Mouse (Mus musculus) ES-E14 (cell line): ENCODE data around the gene Mras. TPM values are rescaled to one million over a fixed set of nuclear protein-coding genes. Genes with fewer than 3 reads are reported as not detected.

ENCODE experiments used
- DNase-seq: peaks from one replicate; pipeline ENCODE4 v3.0.0-alpha.2; 2013; ENCODE audit warnings: low read depth, low spot score
- H3K27ac ChIP-seq: 2 replicates; pipeline ENCODE4 v1.5.1; 2012; ENCODE audit warnings: low read depth, mild to moderate bottlenecking, low read length, moderate library complexity, mixed read lengths; ENCODE audit not compliant: poor library complexity, insufficient read depth, severe bottlenecking
- H3K36me3 ChIP-seq: 2 replicates; pipeline ENCODE4 v1.6.1; 2012; ENCODE audit warnings: mild to moderate bottlenecking, low read length, moderate library complexity, mixed read lengths; ENCODE audit not compliant: control insufficient read depth, poor library complexity, insufficient read depth, severe bottlenecking
- H3K4me1 ChIP-seq, 2 experiments: fragments of 150-350 bp in 1 of 2; sonication (generic) in 1 of 2; 2 replicates each; pipeline ENCODE4 v1.6.1; 2012; ENCODE audit warnings: low read length in 2 of 2, mild to moderate bottlenecking in 1 of 2, mixed read lengths in 1 of 2; ENCODE audit not compliant: control insufficient read depth in 2 of 2, insufficient read depth in 2 of 2, poor library complexity in 1 of 2
- H3K4me3 ChIP-seq, 2 experiments: fragments of 150-350 bp in 1 of 2; sonication (generic) in 1 of 2; 2 replicates each; pipeline ENCODE4 v1.5.1; 2012; ENCODE audit warnings: low read length in 2 of 2, low read depth in 1 of 2, mild to moderate bottlenecking in 1 of 2, mixed read lengths in 1 of 2; ENCODE audit not compliant: insufficient read depth in 1 of 2, poor library complexity in 1 of 2, severe bottlenecking in 1 of 2
- H3K9ac ChIP-seq: 2 replicates; pipeline ENCODE4 v1.6.1; 2012; ENCODE audit warnings: low read depth, mild to moderate bottlenecking, low read length, mixed read lengths; ENCODE audit not compliant: poor library complexity, insufficient read depth, severe bottlenecking
- H3K9me3 ChIP-seq: fragments of 150-350 bp; sonication (generic); 2 replicates; pipeline ENCODE4 v1.6.1; 2012; ENCODE audit warnings: low read depth, mild to moderate bottlenecking, low read length; ENCODE audit not compliant: control insufficient read depth, insufficient read depth
- CHD2 ChIP-seq: IDR thresholded peaks from 2 replicates; pipeline ENCODE4 v1.6.1; 2014; ENCODE audit warnings: mild to moderate bottlenecking, low read depth, low read length, inconsistent platforms
- HCFC1 ChIP-seq: IDR thresholded peaks from 2 replicates; pipeline ENCODE4 v1.6.1; 2012; ENCODE audit warnings: low read length, inconsistent platforms, borderline replicate concordance; ENCODE audit not compliant: insufficient read depth
- MAFK ChIP-seq: IDR thresholded peaks from 2 replicates; pipeline ENCODE4 v1.6.1; 2014; ENCODE audit warnings: mild to moderate bottlenecking, low read depth, low read length, inconsistent platforms; ENCODE audit not compliant: insufficient read depth
- ZC3H11A ChIP-seq: IDR thresholded peaks from 2 replicates; pipeline ENCODE4 v1.6.1; 2012; ENCODE audit warnings: low read depth, mild to moderate bottlenecking, inconsistent platforms, low read length, borderline replicate concordance
- ZNF384 ChIP-seq: IDR thresholded peaks from 2 replicates; pipeline ENCODE4 v1.6.1; 2012; ENCODE audit warnings: low read depth, low read length, inconsistent platforms
- in situ Hi-C, 2 experiments: fragments of 600-800 bp; cut with MboI; formaldehyde crosslinking; loops; one replicate each; pipeline ENCODE4 v1.15.1; 2025; ENCODE audit warnings: low sequenced_read_pairs in 2 of 2, inconsistent platforms in 1 of 2; ENCODE audit not compliant: unreplicated experiment in 2 of 2
- total RNA-seq: library from RNA; depleted of rRNA; stranded (reverse); fragments of 300-350 nt; gene quantifications from 2 replicates; pipeline ENCODE4 v1.2.3, GENCODE M21; 2012

The Mras gene
- total RNA-seq, 1 experiment, result 28.5 TPM

- Histone ChIP-seq H3K9ac (no peak overlapping the region), H3K27ac (no peak overlapping the region), H3K36me3 (no peaks in the 10 kb centered on the region), H3K9me3 (no peaks in the 10 kb centered on the region), H3K4me1 (peaks cover 0 to 5% of the 10 kb centered on the region in 2 experiments; a peak in 1 of 4 replicates), H3K4me3 (no peak overlapping the region)
- no peak for DNase-seq
- TF ChIP-seq HCFC1, result no peak
- no peak for TF ChIP-seq ZC3H11A
- TF ChIP-seq MAFK, result no peak
- TF ChIP-seq ZNF384, result no peak
- no peak for TF ChIP-seq CHD2
- in situ Hi-C loops, result no loop called here
Observed at GRCm38 (mm10) chr9:99355971-99356370, 81.2 kb downstream of the Mras start.

- TF ChIP-seq MAFK, result no peak
- no peak for TF ChIP-seq CHD2
- TF ChIP-seq ZC3H11A, result no peak
- TF ChIP-seq HCFC1, result no peak
- no peak for TF ChIP-seq ZNF384
Observed at GRCm38 (mm10) chr9:99354796-99355195, 82.4 kb downstream of the Mras start.

GRCm38 (mm10) chr9:99353390-99353789, 83.8 kb downstream of the Mras start:
- no peak for TF ChIP-seq ZC3H11A
- TF ChIP-seq HCFC1, result no peak
- no peak for TF ChIP-seq CHD2
- TF ChIP-seq MAFK, result no peak
- no peak for TF ChIP-seq ZNF384
- in situ Hi-C loops, result no loop called here

More at GRCm38 (mm10) chr9:99354796-99355195, 82.4 kb downstream of the Mras start:
- no peak overlapping the region for H3K4me3 ChIP-seq
- in situ Hi-C loops, result no loop called here
- H3K4me1 ChIP-seq, result peaks cover 0 to 3% of the 10 kb centered on the region in 2 experiments; a peak in 1 of 4 replicates
- H3K36me3 ChIP-seq, result no peaks in the 10 kb centered on the region
- H3K9me3 ChIP-seq, result no peaks in the 10 kb centered on the region
- H3K9ac ChIP-seq, result no peak overlapping the region
- no peak overlapping the region for H3K27ac ChIP-seq
- no peak for DNase-seq

GRCm38 (mm10) chr9:99352964-99353363, 84.2 kb downstream of the Mras start:
- DNase-seq, result no peak
- Histone ChIP-seq H3K9me3 (no peaks in the 10 kb centered on the region), H3K27ac (no peak overlapping the region), H3K36me3 (no peaks in the 10 kb centered on the region), H3K4me1 (peaks cover 0 to 3% of the 10 kb centered on the region in 2 experiments; a peak in 1 of 4 replicates), H3K9ac (no peak overlapping the region), H3K4me3 (no peak overlapping the region)
- TF ChIP-seq ZNF384 (no peak), MAFK (no peak), HCFC1 (no peak)
- in situ Hi-C loops, result no loop called here

More at GRCm38 (mm10) chr9:99353390-99353789, 83.8 kb downstream of the Mras start:
- Histone ChIP-seq H3K36me3 (no peaks in the 10 kb centered on the region), H3K4me3 (no peak overlapping the region), H3K4me1 (peaks cover 0 to 3% of the 10 kb centered on the region in 2 experiments; a peak in 1 of 4 replicates), H3K27ac (no peak overlapping the region), H3K9me3 (no peaks in the 10 kb centered on the region), H3K9ac (no peak overlapping the region)
- DNase-seq, result no peak

- TF ChIP-seq MAFK (no peak), ZC3H11A (no peak), CHD2 (no peak), HCFC1 (no peak), ZNF384 (no peak)
- Histone ChIP-seq H3K4me3 (no peak overlapping the region), H3K4me1 (no peaks in the 10 kb centered on the region), H3K9me3 (no peaks in the 10 kb centered on the region), H3K36me3 (no peaks in the 10 kb centered on the region), H3K9ac (no peak overlapping the region), H3K27ac (no peak overlapping the region)
- no peak for DNase-seq
- in situ Hi-C loops, result no loop called here
Observed at GRCm38 (mm10) chr9:99345351-99345792, 91.8 kb downstream of the Mras start.
